Mouse (Mus musculus) layer of hippocampus, adult 9-11 months (tissue): Measurements from ENCODE around the gene Gprc5b.

Source experiments
- DNase-seq: peaks from one replicate; pipeline ENCODE4 v3.0.0; 2022

Gene Gprc5b

GRCm38 (mm10) chr7:118948677-118949282, 46.2 kb downstream of the Gprc5b start:
- no peak for DNase-seq

GRCm38 (mm10) chr7:118947241-118947640, 47.8 kb downstream of the Gprc5b start:
- DNase-seq = no peak

- no peak for DNase-seq
Measured at GRCm38 (mm10) chr7:118944884-118945283, 50.1 kb downstream of the Gprc5b start.

GRCm38 (mm10) chr7:118943170-118943569, 51.8 kb downstream of the Gprc5b start:
- no peak for DNase-seq

GRCm38 (mm10) chr7:118942297-118942696, 52.7 kb downstream of the Gprc5b start:
- peak; percentile 81 for DNase-seq

GRCm38 (mm10) chr7:118937469-118938387, 57.3 kb downstream of the Gprc5b start:
- DNase-seq = no peak

- peak; percentile 42 for DNase-seq
Measured at GRCm38 (mm10) chr7:118936844-118937243, 58.2 kb downstream of the Gprc5b start.

- DNase-seq = no peak
Measured at GRCm38 (mm10) chr7:118935306-118935705, 59.7 kb downstream of the Gprc5b start.

GRCm38 (mm10) chr7:118931502-118932395, 63.3 kb downstream of the Gprc5b start:
- no peak for DNase-seq

GRCm38 (mm10) chr7:118929601-118930311, 65.3 kb downstream of the Gprc5b start:
- DNase-seq = peak; percentile 68

GRCm38 (mm10) chr7:118928916-118929315, 66.1 kb downstream of the Gprc5b start:
- no peak for DNase-seq

- no peak for DNase-seq
Measured at GRCm38 (mm10) chr7:118928316-118928715, 66.7 kb downstream of the Gprc5b start.

- no peak for DNase-seq
Measured at GRCm38 (mm10) chr7:118927279-118927678, 67.7 kb downstream of the Gprc5b start.

- peak; percentile 53 for DNase-seq
Measured at GRCm38 (mm10) chr7:118926516-118927260, 68.3 kb downstream of the Gprc5b start.

GRCm38 (mm10) chr7:118925547-118925946, 69.5 kb downstream of the Gprc5b start:
- no peak for DNase-seq

- no peak for DNase-seq
Measured at GRCm38 (mm10) chr7:118922441-118923202, 72.4 kb downstream of the Gprc5b start.
